Mouse (Mus musculus) midbrain, embryonic 11.5 days (tissue): ENCODE results near the gene Timm8b. TPM values are rescaled to one million over a fixed set of nuclear protein-coding genes. Genes with fewer than 3 reads are reported as not detected.
"Not testable (repeated sequence)": the region's sequence is repeated elsewhere in the genome, so short reads cannot be mapped to it uniquely, and the experiment has no call there.

Experiments
- ATAC-seq: fragments of 200-750 bp; cut with Nextera tagmentation; 2 replicates; pipeline ENCODE4 v1.8.0; 2017; ENCODE audit warnings: moderate TSS enrichment, moderate library complexity; ENCODE audit not compliant: low FRiP score
- DNase-seq: peaks from one replicate; pipeline ENCODE4 v3.0.0; 2015; ENCODE audit warnings: low spot score; ENCODE audit errors: missing footprints
- H3K27ac ChIP-seq: fragments of 300-500 bp; sonication (generic); 2 replicates; pipeline ENCODE4 v1.5.1; 2014; ENCODE audit warnings: low read depth, low read length
- H3K27me3 ChIP-seq: fragments of 300-500 bp; sonication (generic); 2 replicates; pipeline ENCODE4 v1.6.1; 2014; ENCODE audit warnings: mild to moderate bottlenecking, low read length, moderate library complexity, mixed read lengths; ENCODE audit not compliant: control insufficient read depth, insufficient read depth
- H3K36me3 ChIP-seq: fragments of 300-500 bp; sonication (generic); 2 replicates; pipeline ENCODE4 v1.6.1; 2014; ENCODE audit warnings: mild to moderate bottlenecking, low read length, moderate library complexity, mixed read lengths; ENCODE audit not compliant: control insufficient read depth, insufficient read depth
- H3K4me1 ChIP-seq: fragments of 300-500 bp; sonication (generic); 2 replicates; pipeline ENCODE4 v1.6.1; 2014; ENCODE audit warnings: low read length; ENCODE audit not compliant: control insufficient read depth, insufficient read depth
- H3K4me2 ChIP-seq: fragments of 300-500 bp; sonication (generic); 2 replicates; pipeline ENCODE4 v1.6.1; 2014; ENCODE audit warnings: mild to moderate bottlenecking, moderate library complexity
- H3K4me3 ChIP-seq: fragments of 300-500 bp; sonication (generic); 2 replicates; pipeline ENCODE4 v1.5.1; 2014; ENCODE audit warnings: low read depth, low read length
- H3K9ac ChIP-seq: fragments of 300-500 bp; sonication (generic); 2 replicates; pipeline ENCODE4 v1.6.1; 2014; ENCODE audit warnings: low read length
- H3K9me3 ChIP-seq: fragments of 300-500 bp; sonication (generic); 2 replicates; pipeline ENCODE4 v1.6.1; 2016; ENCODE audit warnings: low read length; ENCODE audit not compliant: control insufficient read depth
- WGBS: fragments of 180-500 bp; shearing (Covaris S2); extraction: QIAGEN DNeasy Blood & Tissue Kit; methylation state at CpG from one replicate; pipeline ENCODE4 v1.1.7; 2014; 5-methylcytosine and 5-hydroxymethylcytosine counted together
- polyA plus RNA-seq: library from polyadenylated mRNA; unstranded; fragments of >200 nt; fragmentation: Nextera tagmentation; extraction: Ambion mirVana; gene quantifications from 2 replicates; pipeline ENCODE4 v1.2.1, GENCODE M21; 2014

The Timm8b gene
- polyA plus RNA-seq, 1 experiment from 2014 or later: 369 TPM

DNA sequence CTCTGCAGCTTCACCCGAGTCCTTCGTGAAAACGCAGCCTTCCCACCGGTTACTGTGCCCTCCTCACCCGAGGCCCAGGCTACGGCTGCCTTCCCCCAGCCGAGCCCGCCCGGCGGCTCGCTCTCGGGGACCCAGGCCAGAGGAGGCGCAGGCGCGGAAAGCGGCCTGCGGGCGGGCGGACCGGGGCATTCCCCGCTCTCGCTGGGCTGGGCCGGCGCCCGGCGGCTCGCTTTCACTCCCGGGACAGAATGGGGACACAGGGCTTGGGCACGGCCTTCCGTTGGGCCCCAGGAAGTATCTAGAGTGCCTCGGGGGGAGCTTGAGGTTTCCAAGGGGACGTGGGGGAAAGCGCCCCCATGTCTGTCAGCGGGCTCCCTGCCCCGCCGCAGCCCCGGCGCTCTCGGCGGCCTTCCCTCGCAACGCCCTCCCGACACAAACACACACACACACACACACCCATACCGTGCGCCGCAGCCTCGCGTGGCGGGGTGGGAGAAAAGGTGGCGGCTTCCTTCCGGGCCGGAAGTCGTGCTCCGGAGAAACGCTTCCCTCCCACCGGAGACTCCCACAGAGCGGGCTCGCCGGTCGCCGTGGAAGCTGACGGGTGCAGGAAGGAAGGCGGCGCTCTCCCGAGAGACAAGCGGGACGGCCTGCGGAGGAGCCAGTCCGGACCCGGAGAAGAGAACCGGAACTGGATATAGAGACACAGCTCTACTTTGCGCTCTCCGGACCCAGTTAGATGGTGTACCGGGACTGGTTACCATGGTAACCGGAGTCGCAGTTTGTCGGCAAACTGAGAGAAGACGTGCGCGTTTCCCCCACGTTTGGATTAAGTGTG lies 13.3 kb downstream of the Timm8b start, which contains the start of the genes Pih1d2 and Nkapd1:
Gene Pih1d2, plus strand, starts transcription at position 556 of the 838 bp plus-strand sequence.
Gene Nkapd1, minus strand, starts transcription at position 699 of the 838 bp plus-strand sequence.
- WGBS: under 1% methylated on average over 80 of the region's 81 CpGs
- ATAC-seq: peak; percentile 94
- no peaks in the 10 kb centered on the region for H3K9me3 ChIP-seq

DNA sequence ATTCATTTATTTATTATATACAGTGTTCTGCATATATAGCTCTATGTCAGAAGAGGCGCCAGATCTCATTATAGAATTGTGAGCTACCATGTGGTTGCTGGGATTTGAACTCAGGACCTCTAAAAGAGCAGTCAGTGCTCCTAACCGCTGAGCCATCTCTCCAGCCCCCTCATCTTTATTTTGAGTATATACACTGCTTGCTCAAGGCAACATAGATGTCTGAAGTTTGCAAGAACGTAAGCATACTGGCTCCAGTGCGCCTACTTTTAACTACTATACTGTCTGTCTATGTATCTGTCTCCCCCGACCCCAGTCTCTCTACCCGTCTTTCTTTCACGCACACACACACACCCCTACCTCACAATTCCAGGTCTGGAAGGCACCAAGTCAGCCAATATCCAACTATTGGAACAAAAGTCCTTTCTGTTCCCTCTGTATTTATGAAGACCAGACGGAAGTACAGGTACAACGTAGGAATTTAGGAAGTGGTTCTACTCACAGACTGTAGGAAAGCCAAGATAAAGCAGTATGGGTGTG lies 14.2 kb downstream of the Timm8b start:
- ATAC-seq: no peak
- no peaks in the 10 kb centered on the region for H3K27me3 ChIP-seq
- peak overlapping the region; percentile 61; the same call in 1 of the 2 replicates for H3K4me2 ChIP-seq
- 66% methylated on average over 9 of the region's 9 CpGs for WGBS
- DNase-seq: no peak
- no peaks in the 10 kb centered on the region for H3K9me3 ChIP-seq
- H3K36me3 ChIP-seq: peaks cover 5% of the 10 kb centered on the region; the same call in 1 of the 2 replicates
- peak overlapping the region; percentile 96 for H3K4me3 ChIP-seq
- H3K9ac ChIP-seq: no peak overlapping the region
- H3K27ac ChIP-seq: no peak overlapping the region
- peaks cover 7% of the 10 kb centered on the region for H3K4me1 ChIP-seq

More for the DNA sequence above, 13.3 kb downstream of the Timm8b start, which contains the start of the genes Pih1d2 and Nkapd1:
- Histone ChIP-seq H3K27ac (peak within 1 kb of the TSS; percentile 90), H3K4me1 (peaks cover 7% of the 10 kb centered on the region), H3K4me2 (peak within 1 kb of the TSS; percentile 61), H3K4me3 (peak within 1 kb of the TSS; percentile 96), H3K36me3 (peaks cover 8% of the 10 kb centered on the region), H3K27me3 (no peaks in the 10 kb centered on the region), H3K9ac (peak within 1 kb of the TSS; percentile 93)
- DNase-seq: peak; percentile 99

- not testable (repeated sequence) for H3K4me2 ChIP-seq, H3K4me3 ChIP-seq, DNase-seq, H3K9ac ChIP-seq, H3K9me3 ChIP-seq, H3K27me3 ChIP-seq, H3K36me3 ChIP-seq, H3K27ac ChIP-seq, H3K4me1 ChIP-seq, ATAC-seq
- 95% methylated on average over 6 of the region's 8 CpGs for WGBS
Observed at GRCm38 (mm10) chr9:50630903-50631302, 27.2 kb downstream of the Timm8b start.

- Histone ChIP-seq H3K9me3 (no peaks in the 10 kb centered on the region), H3K9ac (no peak overlapping the region), H3K27me3 (no peaks in the 10 kb centered on the region), H3K4me3 (no peak overlapping the region), H3K4me2 (no peak overlapping the region), H3K4me1 (no peaks in the 10 kb centered on the region), H3K27ac (no peak overlapping the region), H3K36me3 (peaks cover 4% of the 10 kb centered on the region; the same call in 1 of the 2 replicates)
- DNase-seq (no peak), ATAC-seq (no peak)
- 91% methylated on average over 6 of the region's 6 CpGs for WGBS
Observed at GRCm38 (mm10) chr9:50632016-50632688, 28.4 kb downstream of the Timm8b start.

DNA sequence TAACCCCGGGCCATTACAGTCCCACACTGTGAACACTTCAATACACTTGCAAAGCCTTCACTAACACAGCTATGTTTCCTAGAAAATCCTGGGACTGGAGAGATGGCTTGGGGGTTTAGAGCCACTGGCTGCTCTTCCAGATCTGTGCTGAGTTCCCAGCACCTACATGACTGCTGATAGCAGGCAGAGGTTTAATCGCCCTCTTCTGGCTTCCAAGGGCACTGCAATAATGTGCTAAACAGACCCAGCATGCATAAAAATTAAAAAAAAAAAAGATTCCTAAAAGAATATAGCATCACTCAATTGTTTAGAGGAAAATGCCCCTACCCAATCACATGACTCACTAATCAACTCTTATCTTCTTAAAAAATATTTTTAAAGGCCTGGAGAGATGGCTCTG lies 29.3 kb downstream of the Timm8b start:
- Histone ChIP-seq H3K9me3 (no peaks in the 10 kb centered on the region), H3K27ac (no peak overlapping the region), H3K9ac (no peak overlapping the region), H3K4me2 (no peak overlapping the region), H3K4me1 (no peaks in the 10 kb centered on the region), H3K27me3 (no peaks in the 10 kb centered on the region), H3K36me3 (peaks cover 6% of the 10 kb centered on the region; the same call in 1 of the 2 replicates), H3K4me3 (no peak overlapping the region)
- WGBS: 60% methylated on average over 2 of the region's 2 CpGs
- DNase-seq (no peak), ATAC-seq (no peak)

GRCm38 (mm10) chr9:50634270-50634669 lies 30.6 kb downstream of the Timm8b start:
- no peak for DNase-seq
- Histone ChIP-seq H3K9ac (no peak overlapping the region), H3K4me1 (no peaks in the 10 kb centered on the region), H3K36me3 (peaks cover 7% of the 10 kb centered on the region), H3K9me3 (no peaks in the 10 kb centered on the region), H3K27ac (no peak overlapping the region), H3K4me2 (no peak overlapping the region), H3K4me3 (no peak overlapping the region), H3K27me3 (no peaks in the 10 kb centered on the region)
- no peak for ATAC-seq
- 94% methylated on average over 11 of the region's 11 CpGs for WGBS

DNA sequence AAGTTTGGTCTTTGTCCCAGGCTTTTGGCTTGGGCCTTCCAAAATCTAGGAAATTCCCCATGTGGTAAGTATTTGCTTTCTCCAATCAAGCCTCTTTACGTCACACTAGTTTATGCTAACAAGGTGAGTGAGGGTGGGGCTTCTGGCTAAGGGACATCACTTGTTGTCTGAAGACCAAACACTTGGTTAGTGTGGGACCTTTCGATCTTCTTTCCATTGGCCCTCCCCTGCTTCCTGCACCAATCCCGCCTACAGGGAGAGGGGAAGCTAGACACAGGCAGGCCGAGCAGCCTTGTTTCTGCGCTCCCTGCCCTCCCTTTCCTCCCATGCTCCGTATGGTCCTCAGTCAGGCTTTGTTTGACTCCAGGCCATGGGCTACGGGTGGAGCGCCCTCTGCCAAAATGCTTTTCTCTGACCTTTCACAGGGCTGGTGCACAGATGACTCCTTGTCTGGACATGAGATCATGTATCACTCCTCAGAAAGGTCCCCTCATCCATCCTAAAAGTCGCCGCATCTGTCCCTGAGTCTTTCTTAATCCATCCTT lies 43.2 kb downstream of the Timm8b start:
- peaks cover 32% of the 10 kb centered on the region for H3K36me3 ChIP-seq
- H3K27me3 ChIP-seq: no peaks in the 10 kb centered on the region
- H3K4me3 ChIP-seq: no peak overlapping the region
- no peaks in the 10 kb centered on the region for H3K9me3 ChIP-seq
- ATAC-seq (no peak), DNase-seq (no peak)
- no peak overlapping the region for H3K4me2 ChIP-seq
- no peaks in the 10 kb centered on the region for H3K4me1 ChIP-seq
- H3K9ac ChIP-seq: no peak overlapping the region
- no peak overlapping the region for H3K27ac ChIP-seq
- WGBS: 77% methylated on average over 10 of the region's 10 CpGs

DNA sequence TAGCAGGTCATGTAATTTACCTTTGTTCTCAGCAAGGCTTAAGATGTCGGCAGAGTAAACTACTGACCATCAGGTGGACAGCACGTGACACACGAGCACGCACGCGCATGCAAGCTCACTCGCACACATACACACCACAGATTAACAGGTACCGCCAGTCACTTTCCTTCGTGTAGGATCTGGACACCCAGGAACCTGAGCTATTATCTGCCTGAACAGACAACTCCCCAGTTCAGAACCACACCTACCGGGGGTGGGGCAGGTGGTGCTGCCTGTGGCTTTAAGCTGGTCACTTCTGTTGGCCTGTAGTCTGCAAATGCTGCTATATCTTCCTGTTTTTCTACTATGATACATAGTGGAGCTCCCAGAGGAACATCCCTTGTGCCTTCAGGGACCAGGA lies 46.8 kb downstream of the Timm8b start:
- Histone ChIP-seq H3K4me1 (no peaks in the 10 kb centered on the region), H3K9me3 (no peaks in the 10 kb centered on the region), H3K27ac (no peak overlapping the region), H3K9ac (no peak overlapping the region), H3K27me3 (no peaks in the 10 kb centered on the region), H3K4me3 (no peak overlapping the region), H3K36me3 (peaks cover 15% of the 10 kb centered on the region), H3K4me2 (no peak overlapping the region)
- no peak for DNase-seq
- WGBS: 94% methylated on average over 10 of the region's 10 CpGs
- ATAC-seq: no peak
